Mouse (Mus musculus) telencephalon, adult 2 months (tissue): ENCODE measurements at regions not wholly inside any gene's neighbourhood (a gene's known extent, or its start where the extent isn't known, plus 50 kb on each side); places are given as distances from the start of the nearest gene placed in this dataset.
A peak's percentile ranks its signal among the peaks of the same experiment; 100 is the strongest.

Experiments used
- DNase-seq: peaks from one replicate; pipeline ENCODE4 v3.0.0-alpha.2; 2011; ENCODE audit warnings: low read depth, low spot score

DNA sequence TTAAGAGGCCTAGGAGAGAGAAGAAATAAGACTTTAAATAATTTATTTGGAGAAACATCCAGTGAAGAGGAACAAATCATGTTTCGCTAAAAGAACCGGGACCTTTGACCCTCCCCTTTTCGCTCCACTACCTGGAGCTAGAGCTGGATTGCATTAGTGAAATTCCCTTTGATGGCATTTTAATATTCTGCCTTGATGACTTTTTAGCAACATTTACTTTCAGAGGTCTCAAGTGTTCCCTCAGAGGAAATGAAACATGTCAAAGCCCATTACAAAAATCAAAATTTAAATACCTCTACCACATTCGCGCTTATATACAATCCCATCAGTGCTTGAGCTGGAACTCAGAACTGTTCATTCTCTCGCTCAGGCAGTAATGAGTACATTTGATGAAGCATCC lies 297.0 kb upstream of the Gm10295 start:
- no peak for DNase-seq

GRCm38 (mm10) chr7:71646944-71647343 lies 295.7 kb upstream of the Gm10295 start:
- no peak for DNase-seq

GRCm38 (mm10) chr7:71623048-71623447 lies 271.8 kb upstream of the Gm10295 start:
- no peak for DNase-seq

DNA sequence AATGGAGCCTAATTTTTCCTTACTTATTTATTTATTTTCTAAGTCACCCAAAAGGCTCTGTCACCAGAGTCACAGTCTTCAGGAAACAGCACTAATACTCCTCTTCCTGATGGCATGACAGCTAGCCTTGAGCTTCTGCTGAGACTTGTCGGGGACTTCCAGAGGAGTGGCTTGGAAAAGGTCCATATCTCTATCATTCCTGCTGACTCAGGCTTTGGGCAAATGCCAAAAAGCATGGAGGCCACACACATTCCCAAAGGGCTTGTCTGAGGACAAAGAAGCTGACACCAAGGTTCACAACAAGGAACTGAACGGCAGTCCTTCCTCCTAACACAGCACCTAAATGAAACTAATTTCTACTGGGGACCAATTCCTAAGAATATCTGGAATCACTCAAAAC lies 251.9 kb upstream of the Gm10295 start:
- no peak for DNase-seq

DNA sequence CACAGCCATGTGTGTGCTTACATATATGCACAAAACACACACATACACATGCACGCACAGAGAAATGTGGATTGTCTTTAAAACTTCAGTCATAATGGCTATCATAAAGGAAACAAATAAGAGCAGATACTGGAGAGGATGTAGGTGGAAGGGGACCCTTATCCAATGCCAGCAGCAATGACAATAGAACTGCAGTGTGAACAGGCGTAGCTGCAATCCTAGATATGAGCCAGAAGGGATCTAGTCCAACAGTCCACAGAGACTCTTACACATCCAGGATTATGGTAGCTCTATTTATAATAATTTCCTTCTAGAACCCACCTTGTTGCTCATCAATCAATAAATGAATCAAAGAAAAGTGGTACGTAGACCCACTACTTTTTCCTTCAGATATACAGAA lies 245.5 kb upstream of the Gm10295 start:
- DNase-seq: no peak

GRCm38 (mm10) chr7:71587626-71588025 lies 236.3 kb upstream of the Gm10295 start:
- no peak for DNase-seq

DNA sequence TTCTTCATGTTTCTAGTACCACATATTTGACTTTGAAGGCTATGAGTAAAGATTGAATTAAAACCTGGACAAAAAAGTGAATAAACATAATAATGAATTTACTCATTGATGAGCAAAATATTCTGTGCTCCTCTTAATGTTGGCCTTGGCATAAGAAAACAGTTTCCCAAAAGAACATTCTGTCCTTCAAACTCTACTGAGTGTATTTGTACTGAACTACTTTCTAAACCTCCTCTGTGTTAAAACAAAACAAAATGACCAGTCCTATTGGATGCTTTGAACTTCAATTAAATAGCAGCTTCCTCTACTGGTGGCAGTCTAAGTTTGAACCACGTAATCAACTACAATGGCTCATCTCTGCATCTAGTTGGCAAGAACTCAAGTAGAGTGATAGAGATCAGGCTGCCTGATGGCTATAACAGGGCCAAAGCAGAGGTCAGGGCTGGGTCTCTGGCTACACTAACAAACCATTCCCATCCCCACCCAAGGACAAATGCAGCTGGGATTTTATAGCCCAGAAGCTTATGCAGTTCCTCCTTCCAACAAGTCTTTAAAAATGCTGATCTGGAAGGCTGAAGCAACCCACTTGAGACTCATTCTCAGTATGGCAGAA lies 232.3 kb upstream of the Gm10295 start:
- DNase-seq: no peak

- DNase-seq: no peak
Observed at GRCm38 (mm10) chr7:71581746-71582145, 230.5 kb upstream of the Gm10295 start.

- DNase-seq: no peak
Observed at GRCm38 (mm10) chr7:71560296-71560936, 209.1 kb upstream of the Gm10295 start.

DNA sequence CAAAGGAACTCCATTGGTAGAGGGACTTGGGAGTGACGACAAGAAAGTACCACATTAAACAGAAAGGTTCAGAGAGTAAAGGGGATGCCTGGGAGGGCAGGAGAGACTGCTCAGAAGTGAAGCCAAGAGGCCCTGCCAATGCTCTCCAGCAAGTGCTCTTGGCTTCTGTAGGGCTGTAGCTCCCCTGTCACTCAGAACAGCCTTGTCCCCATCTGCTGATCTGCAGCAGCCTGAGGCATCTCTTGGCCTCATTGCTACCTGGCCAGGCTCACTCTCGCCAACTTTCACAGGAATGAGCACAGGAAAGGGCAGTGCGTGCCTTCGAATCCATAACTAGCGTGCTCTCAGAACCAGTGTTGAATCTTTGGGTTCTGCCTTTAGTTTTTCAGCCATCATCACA lies 205.2 kb upstream of the Gm10295 start:
- no peak for DNase-seq

- DNase-seq: peak; percentile 11
Observed at GRCm38 (mm10) chr7:71555476-71555875, 204.2 kb upstream of the Gm10295 start.

- DNase-seq: no peak
Observed at GRCm38 (mm10) chr7:71546606-71547213, 195.4 kb upstream of the Gm10295 start.

DNA sequence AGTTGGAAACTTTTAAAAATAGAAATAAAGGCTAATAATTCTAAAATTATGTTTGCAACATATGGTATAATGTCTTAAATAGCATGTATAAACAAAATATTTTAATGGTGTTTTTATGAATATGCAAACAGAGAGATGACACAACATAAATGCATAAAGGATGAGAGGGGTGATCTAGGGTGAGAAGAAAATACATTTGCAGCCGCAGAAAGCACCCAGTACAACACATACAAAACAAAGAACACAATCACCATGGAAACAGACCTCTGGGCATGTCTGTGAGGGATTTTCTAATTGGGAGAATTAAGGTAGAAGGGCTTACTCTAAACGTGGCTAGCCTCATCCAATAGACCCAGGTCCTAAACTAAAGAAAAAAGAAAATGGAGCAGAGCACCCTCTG lies 190.2 kb upstream of the Gm10295 start:
- no peak for DNase-seq

DNA sequence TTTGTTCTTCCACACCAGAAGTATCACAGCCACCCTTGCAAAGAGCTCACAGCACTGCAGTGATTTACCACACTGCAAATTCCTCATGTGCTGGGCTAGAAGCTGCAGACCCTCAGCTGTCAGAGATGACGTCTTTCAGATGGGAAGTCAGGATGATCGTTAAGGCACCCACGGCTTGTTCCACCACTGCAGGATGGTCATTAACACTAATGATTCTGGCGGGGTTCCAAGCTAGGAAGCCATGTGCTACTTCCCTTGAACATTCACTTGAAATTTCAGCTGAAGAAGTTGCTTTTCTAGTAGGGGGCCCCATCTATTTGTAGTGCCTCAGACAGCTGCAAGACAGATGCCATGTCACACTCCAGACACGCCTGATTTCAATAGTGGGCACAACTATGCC lies 181.8 kb upstream of the Gm10295 start:
- no peak for DNase-seq

- DNase-seq: no peak
Observed at GRCm38 (mm10) chr7:71531496-71531895, 180.2 kb upstream of the Gm10295 start.

- DNase-seq: no peak
Observed at GRCm38 (mm10) chr7:71530922-71531321, 179.6 kb upstream of the Gm10295 start.

DNA sequence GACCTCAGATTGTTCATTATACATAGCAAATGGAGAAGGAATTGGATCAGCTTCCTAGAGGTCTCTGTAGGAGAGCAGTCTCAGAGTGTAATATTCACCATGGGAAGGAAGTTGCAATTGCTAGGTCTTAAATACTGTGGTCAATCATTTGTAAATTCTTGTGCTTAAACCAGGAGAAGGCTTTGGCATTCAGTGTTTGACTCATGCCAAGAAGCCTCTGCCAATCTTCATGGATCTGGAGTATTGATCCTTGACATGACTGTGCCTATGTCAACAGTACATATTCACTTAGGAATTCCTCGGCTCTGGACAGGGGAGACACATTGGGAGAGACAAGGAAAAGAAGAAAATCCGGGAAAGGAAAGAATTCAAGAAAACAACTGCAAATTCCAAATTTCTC lies 174.9 kb upstream of the Gm10295 start:
- DNase-seq: no peak

DNA sequence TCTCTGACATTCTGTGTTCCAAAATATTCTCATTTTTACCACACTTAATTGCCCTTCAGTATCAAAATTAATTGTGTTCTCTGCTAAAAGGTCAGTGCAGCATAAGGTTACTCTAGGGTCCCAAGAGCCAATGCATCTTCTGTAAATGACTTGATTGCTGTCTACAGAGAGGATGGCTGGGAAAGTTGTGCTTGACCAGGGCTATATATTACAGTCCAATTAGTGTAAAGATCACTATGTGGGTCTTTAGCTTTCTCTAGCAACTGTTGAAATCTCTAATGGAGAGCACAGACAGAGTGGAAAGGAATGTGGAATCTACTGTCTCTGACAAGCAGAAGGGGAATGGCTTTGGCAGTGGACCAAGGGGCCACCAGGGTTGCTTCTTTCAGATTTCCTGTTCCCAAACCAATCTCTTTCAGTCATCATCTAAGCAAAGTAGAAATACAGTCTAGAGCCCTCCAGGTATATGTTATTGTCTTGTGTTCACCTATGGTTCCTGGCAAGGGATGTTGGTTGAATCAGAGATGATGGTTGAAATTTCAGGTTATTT lies 173.4 kb upstream of the Gm10295 start:
- DNase-seq: no peak

DNA sequence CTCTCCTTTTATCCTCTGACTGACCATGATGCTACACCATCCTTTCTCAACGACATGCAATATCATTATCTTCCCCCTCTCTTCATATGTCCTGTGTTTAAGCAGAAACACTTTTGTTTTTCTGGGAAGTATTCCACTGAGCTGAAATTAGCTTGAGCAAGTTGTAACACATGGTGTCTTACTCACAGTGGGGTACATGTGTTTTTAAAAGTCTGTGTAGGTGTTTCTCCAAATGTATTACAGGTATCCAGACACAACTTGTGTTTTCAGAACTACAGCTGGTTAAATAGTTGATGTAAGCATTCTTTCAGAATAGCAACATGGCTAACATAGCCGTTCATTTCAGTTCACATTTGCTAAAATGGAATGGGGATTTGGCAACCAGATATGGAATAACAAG lies 172.8 kb upstream of the Gm10295 start:
- peak; percentile 43 for DNase-seq

GRCm38 (mm10) chr7:71507379-71507778 lies 156.1 kb upstream of the Gm10295 start:
- DNase-seq: no peak

DNA sequence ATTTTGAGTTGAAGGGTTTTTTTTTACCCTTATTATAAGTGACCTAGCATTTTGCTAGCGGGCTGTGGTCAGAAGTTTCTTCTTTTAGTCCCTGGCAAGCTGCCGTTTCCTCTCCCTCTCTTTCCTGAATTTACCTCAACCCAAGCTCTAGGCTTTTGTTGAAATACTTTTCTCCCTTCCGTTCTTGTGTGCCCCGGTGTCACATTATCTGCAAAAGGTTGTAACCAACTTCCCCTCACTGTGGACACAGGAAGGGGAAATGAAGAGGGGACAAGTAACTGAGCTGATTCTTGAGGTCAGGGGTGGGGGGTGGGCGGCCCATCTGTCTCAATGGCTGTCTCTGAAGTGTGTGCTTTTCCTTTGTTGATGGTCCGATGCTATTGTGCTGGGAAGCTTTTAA lies 149.4 kb upstream of the Gm10295 start:
- DNase-seq: no peak

DNA sequence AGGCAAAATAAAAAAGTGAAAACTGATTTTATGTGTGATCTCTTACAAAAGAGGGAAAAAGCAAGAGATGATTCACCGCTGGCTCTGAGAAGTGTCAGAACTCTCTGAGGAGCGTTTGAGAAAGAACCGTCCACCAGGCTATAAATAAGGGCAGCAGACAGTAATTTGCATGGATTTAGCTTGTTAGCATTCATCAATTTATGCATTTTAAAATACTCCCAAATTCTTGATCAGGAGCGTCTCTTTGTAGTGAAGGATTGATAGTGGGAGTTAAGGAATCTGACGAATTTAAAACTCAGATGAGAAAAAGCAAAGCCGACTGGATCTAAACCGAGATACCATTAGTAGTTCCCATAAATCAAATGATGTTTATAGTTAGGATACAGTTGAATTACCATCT lies 146.8 kb upstream of the Gm10295 start:
- DNase-seq: no peak

GRCm38 (mm10) chr7:71491128-71491527 lies 139.8 kb upstream of the Gm10295 start:
- DNase-seq: no peak
